Mouse (Mus musculus) kidney, adult 2 months (tissue): ENCODE data around the gene Vsig10l.
A peak's percentile ranks its signal among the peaks of the same experiment; 100 is the strongest.

ENCODE experiments used
- CTCF ChIP-seq: fragments of 200-500 bp; conservative IDR thresholded peaks from 2 replicates; pipeline ENCODE4 v1.5.1; 2011; ENCODE audit warnings: low read depth, mild to moderate bottlenecking, control low read depth, low read length, moderate library complexity, mixed read lengths; ENCODE audit not compliant: insufficient read depth, insufficient read length
- POLR2A ChIP-seq: fragments of 200-500 bp; IDR thresholded peaks from one replicate; pipeline ENCODE4 v1.6.1; 2011; ENCODE audit warnings: low read depth, low read length, control low read depth

- TF ChIP-seq CTCF (peak; percentile 64), POLR2A (no peak)
Observed at GRCm38 (mm10) chr7:43470373-43470772, 7.4 kb downstream of the Vsig10l start.
